Mouse (Mus musculus) embryonic stem cell, embryonic (primary cell): ENCODE data around the gene Chmp4b.

ENCODE experiments used
- CTCF ChIA-PET, 4 experiments: fragments of 300-600 bp in 2 of 4; fragments of 350-600 bp in 2 of 4; sonication (Branson Sonifier 250); formaldehyde crosslinking; loops; one replicate each; lab custom pipeline; 2022; ENCODE audit warnings: inconsistent platforms in 2 of 4; lab: Charles Lee
- POLR2A ChIA-PET, 4 experiments: fragments of 300-600 bp in 2 of 4; fragments of 350-600 bp in 2 of 4; sonication (Branson Sonifier 250); formaldehyde crosslinking; loops; one replicate each; lab custom pipeline; 2022; ENCODE audit warnings: antibody characterized with exemption in 4 of 4, inconsistent platforms in 1 of 4; lab: Charles Lee

Gene Chmp4b

GRCm38 (mm10) chr2:154685772-154686171, 34.3 kb downstream of the Chmp4b start:
- ChIA-PET CTCF (interaction anchor here in 1 of 4 experiments (0.6 kb wide), 1 partner anchor 73 kb away, joined by 3 read pairs; no protein-coding TSS in a partner anchor), POLR2A (interaction anchor here in 3 of 4 experiments (1.0 to 2.5 kb wide), 6 partner anchors 9 to 105 kb away, joined by 3 to 13 read pairs (median 3); partner anchors contain the start of gene Raly (in 1 of the 3))

- POLR2A ChIA-PET, result interaction anchor here in 2 of 4 experiments (0.6 to 2.5 kb wide), 4 partner anchors 8 to 129 kb away, joined by 3 to 13 read pairs (median 3); no protein-coding TSS in a partner anchor
- CTCF ChIA-PET, result no interaction called here
Observed at GRCm38 (mm10) chr2:154686819-154687218, 35.3 kb downstream of the Chmp4b start.

- POLR2A ChIA-PET, result interaction anchor here in 2 of 4 experiments (0.7 to 1.0 kb wide), 2 partner anchors 32 kb away, joined by 6 to 32 read pairs; no protein-coding TSS in a partner anchor
Observed at GRCm38 (mm10) chr2:154689391-154689790, 37.9 kb downstream of the Chmp4b start.

GRCm38 (mm10) chr2:154690959-154691358, 39.5 kb downstream of the Chmp4b start:
- POLR2A ChIA-PET, result interaction anchor here in 2 of 4 experiments (0.6 to 1.0 kb wide), 4 partner anchors 8 to 34 kb away, joined by 3 to 4 read pairs (median 3); no protein-coding TSS in a partner anchor
- CTCF ChIA-PET, result interaction anchor here in 2 of 4 experiments (0.7 to 1.1 kb wide), 2 partner anchors 34 to 70 kb away, joined by 3 to 5 read pairs; no protein-coding TSS in a partner anchor

More at GRCm38 (mm10) chr2:154689391-154689790, 37.9 kb downstream of the Chmp4b start:
- CTCF ChIA-PET, result interaction anchor here in 1 of 4 experiments (0.9 to 2.2 kb wide), 2 partner anchors 12 to 32 kb away, joined by 7 to 8 read pairs; no protein-coding TSS in a partner anchor

- POLR2A ChIA-PET, result interaction anchor here (0.6 to 2.0 kb wide), 29 partner anchors 9 to 529 kb away, joined by 3 to 19 read pairs (median 3); partner anchors contain the start of genes Raly (in 2 of the 4), Chmp4b (in 1 of the 4) and Snta1 (in 1 of the 4)
- CTCF ChIA-PET, result interaction anchor here (0.5 to 1.8 kb wide), 21 partner anchors 9 to 1550 kb away, joined by 3 to 25 read pairs (median 4); no protein-coding TSS in a partner anchor
Observed at GRCm38 (mm10) chr2:154693186-154693940, 41.9 kb downstream of the Chmp4b start.

- ChIA-PET POLR2A (interaction anchor here in 2 of 4 experiments (0.5 to 2.0 kb wide), 14 partner anchors 9 to 529 kb away, joined by 3 to 19 read pairs (median 4); no protein-coding TSS in a partner anchor), CTCF (interaction anchor here in 3 of 4 experiments (0.6 to 1.8 kb wide), 6 partner anchors 9 to 1550 kb away, joined by 3 to 9 read pairs (median 8); no protein-coding TSS in a partner anchor)
Observed at GRCm38 (mm10) chr2:154693941-154694256, 42.4 kb downstream of the Chmp4b start.

GRCm38 (mm10) chr2:154695690-154696089, 44.2 kb downstream of the Chmp4b start:
- CTCF ChIA-PET, result interaction anchor here in 2 of 4 experiments (0.5 to 1.8 kb wide), 4 partner anchors 12 to 60 kb away, joined by 3 to 7 read pairs (median 4); no protein-coding TSS in a partner anchor
- POLR2A ChIA-PET, result interaction anchor here in 2 of 4 experiments (0.6 to 1.7 kb wide), 7 partner anchors 10 to 175 kb away, joined by 3 to 5 read pairs (median 3); no protein-coding TSS in a partner anchor

- ChIA-PET POLR2A (interaction anchor here in 1 of 4 experiments (0.6 to 1.1 kb wide), 2 partner anchors 20 to 98 kb away, joined by 3 read pairs; no protein-coding TSS in a partner anchor), CTCF (no interaction called here)
Observed at GRCm38 (mm10) chr2:154696660-154697059, 45.2 kb downstream of the Chmp4b start.

GRCm38 (mm10) chr2:154699360-154699759, 47.9 kb downstream of the Chmp4b start:
- ChIA-PET CTCF (interaction anchor here in 1 of 4 experiments (0.6 kb wide), 1 partner anchor 153 kb away, joined by 3 read pairs; no protein-coding TSS in a partner anchor), POLR2A (no interaction called here)

- CTCF ChIA-PET, result interaction anchor here in 1 of 4 experiments (0.6 kb wide), 1 partner anchor 152 kb away, joined by 3 read pairs; no protein-coding TSS in a partner anchor
- POLR2A ChIA-PET, result interaction anchor here in 3 of 4 experiments (0.5 to 0.9 kb wide), 5 partner anchors 18 to 148 kb away, joined by 3 read pairs; partner anchors contain the start of gene Raly (in 1 of the 3)
Observed at GRCm38 (mm10) chr2:154700177-154700576, 48.7 kb downstream of the Chmp4b start.

- ChIA-PET POLR2A (interaction anchor here in 3 of 4 experiments (0.6 to 2.1 kb wide), 8 partner anchors 9 to 492 kb away, joined by 3 to 6 read pairs (median 3); partner anchors contain the start of gene Eif2s2 (in 1 of the 3)), CTCF (interaction anchor here (0.6 to 2.7 kb wide), 21 partner anchors 10 to 383 kb away, joined by 3 to 25 read pairs (median 4); partner anchors contain the start of gene Pxmp4 (in 1 of the 4))
Observed at GRCm38 (mm10) chr2:154702637-154703315, 51.3 kb downstream of the Chmp4b start.

GRCm38 (mm10) chr2:154706526-154707280, 55.2 kb downstream of the Chmp4b start:
- CTCF ChIA-PET, result interaction anchor here (0.5 to 1.2 kb wide), 4 partner anchors 14 to 1054 kb away, joined by 3 to 7 read pairs (median 5); no protein-coding TSS in a partner anchor
- POLR2A ChIA-PET, result interaction anchor here in 1 of 4 experiments (1.6 to 1.7 kb wide), 2 partner anchors 11 to 17 kb away, joined by 4 read pairs; no protein-coding TSS in a partner anchor

- POLR2A ChIA-PET, result no interaction called here
- CTCF ChIA-PET, result interaction anchor here in 1 of 4 experiments (0.6 kb wide), 2 partner anchors 232 to 1055 kb away, joined by 4 read pairs; no protein-coding TSS in a partner anchor
Observed at GRCm38 (mm10) chr2:154707284-154707683, 55.8 kb downstream of the Chmp4b start.

- ChIA-PET POLR2A (no interaction called here), CTCF (interaction anchor here in 1 of 4 experiments (0.6 kb wide), 2 partner anchors 231 to 1055 kb away, joined by 4 read pairs; no protein-coding TSS in a partner anchor)
Observed at GRCm38 (mm10) chr2:154707830-154708385, 56.4 kb downstream of the Chmp4b start.

- ChIA-PET POLR2A (interaction anchor here in 2 of 4 experiments (0.7 to 1.9 kb wide), 3 partner anchors 14 to 60 kb away, joined by 3 to 11 read pairs (median 3); no protein-coding TSS in a partner anchor), CTCF (interaction anchor here in 2 of 4 experiments (0.8 to 3.0 kb wide), 7 partner anchors 9 to 230 kb away, joined by 3 to 39 read pairs (median 5); no protein-coding TSS in a partner anchor)
Observed at GRCm38 (mm10) chr2:154711701-154712100, 60.2 kb downstream of the Chmp4b start.

GRCm38 (mm10) chr2:154712271-154712677, 60.8 kb downstream of the Chmp4b start:
- CTCF ChIA-PET, result interaction anchor here (0.7 to 3.0 kb wide), 28 partner anchors 9 to 232 kb away, joined by 3 to 39 read pairs (median 6); no protein-coding TSS in a partner anchor
- POLR2A ChIA-PET, result interaction anchor here (0.5 to 2.4 kb wide), 11 partner anchors 12 to 1461 kb away, joined by 3 to 17 read pairs (median 3); no protein-coding TSS in a partner anchor
